Mouse (Mus musculus): ENCODE data around the gene Cep131. TPM values are rescaled to one million over a fixed set of nuclear protein-coding genes. Genes with fewer than 3 reads are reported as not detected.
A peak's percentile ranks its signal among the peaks of the same experiment; 100 is the strongest.

Gene Cep131
- polyA plus RNA-seq, 1 experiment from 2014 or later: 36.8 TPM

GRCm38 (mm10) chr11:120041191-120042123, 45.2 kb downstream of the Cep131 start:
- no peak for DNase-seq (ENCODE audit: low read depth, low spot score)
- POLR2A ChIA-PET: no interaction called here
- no peaks in the 10 kb centered on the region for H3K27me3 ChIP-seq
- in situ Hi-C loops (cut with MboI; ENCODE audit: low pct_unique_long_range_greater_than_20kb): no loop called here
- no peak for TF ChIP-seq CTCF (IDR thresholded peaks at IDR 0.05)
- CTCF ChIA-PET: interaction anchor here (1.2 kb wide), 1 partner anchor 10 kb away, joined by 3 read pairs; no protein-coding TSS in a partner anchor
- no peak for ATAC-seq

GRCm38 (mm10) chr11:120040440-120040839, 46.2 kb downstream of the Cep131 start:
- POLR2A ChIA-PET: no interaction called here
- H3K27me3 ChIP-seq: no peaks in the 10 kb centered on the region
- in situ Hi-C loops (cut with MboI; ENCODE audit: low pct_unique_long_range_greater_than_20kb): no loop called here
- no peak for ATAC-seq
- DNase-seq (ENCODE audit: low read depth, low spot score): no peak
- CTCF ChIA-PET: interaction anchor here (1.2 kb wide), 1 partner anchor 9 kb away, joined by 3 read pairs; no protein-coding TSS in a partner anchor
- TF ChIP-seq CTCF (IDR thresholded peaks at IDR 0.05): no peak

GRCm38 (mm10) chr11:120039581-120039980, 47.0 kb downstream of the Cep131 start:
- no peak for DNase-seq (ENCODE audit: low read depth, low spot score)
- ATAC-seq: no peak
- in situ Hi-C loops (cut with MboI; ENCODE audit: low pct_unique_long_range_greater_than_20kb): no loop called here
- CTCF ChIA-PET: no interaction called here
- H3K27me3 ChIP-seq: no peaks in the 10 kb centered on the region
- no peak for TF ChIP-seq CTCF (IDR thresholded peaks at IDR 0.05)
- POLR2A ChIA-PET: no interaction called here

- no peak for TF ChIP-seq CTCF (IDR thresholded peaks at IDR 0.05)
- CTCF ChIA-PET: no interaction called here
- H3K27me3 ChIP-seq: no peaks in the 10 kb centered on the region
- POLR2A ChIA-PET: no interaction called here
- in situ Hi-C loops (cut with MboI; ENCODE audit: low pct_unique_long_range_greater_than_20kb): no loop called here
- DNase-seq (ENCODE audit: low read depth, low spot score) (no peak), ATAC-seq (no peak)
These were observed 51.9 kb downstream of the Cep131 start for GRCm38 (mm10) chr11:120034762-120035161.

GRCm38 (mm10) chr11:120034306-120034705, 52.3 kb downstream of the Cep131 start:
- CTCF ChIA-PET: no interaction called here
- POLR2A ChIA-PET: no interaction called here
- no peak for ATAC-seq
- DNase-seq (ENCODE audit: low read depth, low spot score): no peak
- in situ Hi-C loops (cut with MboI; ENCODE audit: low pct_unique_long_range_greater_than_20kb): no loop called here
- H3K27me3 ChIP-seq: no peaks in the 10 kb centered on the region
- TF ChIP-seq CTCF (IDR thresholded peaks at IDR 0.05): no peak

GRCm38 (mm10) chr11:120033473-120033872, 53.2 kb downstream of the Cep131 start:
- ATAC-seq: no peak
- no peak for DNase-seq (ENCODE audit: low read depth, low spot score)
- in situ Hi-C loops (cut with MboI; ENCODE audit: low pct_unique_long_range_greater_than_20kb): no loop called here
- TF ChIP-seq CTCF (IDR thresholded peaks at IDR 0.05): no peak
- H3K27me3 ChIP-seq: no peaks in the 10 kb centered on the region
- ChIA-PET POLR2A (no interaction called here), CTCF (no interaction called here)

GRCm38 (mm10) chr11:120032052-120032451, 54.6 kb downstream of the Cep131 start:
- no peaks in the 10 kb centered on the region for H3K27me3 ChIP-seq
- ChIA-PET POLR2A (no interaction called here), CTCF (interaction anchor here (1.0 kb wide), 1 partner anchor 9 kb away, joined by 3 read pairs; no protein-coding TSS in a partner anchor)
- no peak for DNase-seq (ENCODE audit: low read depth, low spot score)
- TF ChIP-seq CTCF (IDR thresholded peaks at IDR 0.05): no peak
- in situ Hi-C loops (cut with MboI; ENCODE audit: low pct_unique_long_range_greater_than_20kb): no loop called here
- ATAC-seq: no peak

GRCm38 (mm10) chr11:120030145-120030901, 56.3 kb downstream of the Cep131 start:
- TF ChIP-seq CTCF (IDR thresholded peaks at IDR 0.05): no peak
- ChIA-PET CTCF (interaction anchor here (1.2 to 3.6 kb wide), 2 partner anchors 35 to 71 kb away, joined by 3 to 13 read pairs; no protein-coding TSS in a partner anchor), POLR2A (no interaction called here)
- DNase-seq (ENCODE audit: low read depth, low spot score): no peak
- no peak for ATAC-seq
- in situ Hi-C loops (cut with MboI; ENCODE audit: low pct_unique_long_range_greater_than_20kb): no loop called here
- H3K27me3 ChIP-seq: no peaks in the 10 kb centered on the region

GRCm38 (mm10) chr11:120029431-120030144, 57.0 kb downstream of the Cep131 start:
- ATAC-seq: peak; percentile 18
- POLR2A ChIA-PET: interaction anchor here (0.6 kb wide), 1 partner anchor 77 kb away, joined by 3 read pairs; no protein-coding TSS in a partner anchor
- no peak for TF ChIP-seq CTCF (IDR thresholded peaks at IDR 0.05)
- H3K27me3 ChIP-seq: no peaks in the 10 kb centered on the region
- CTCF ChIA-PET: interaction anchor here (0.9 to 3.6 kb wide), 3 partner anchors 16 to 72 kb away, joined by 3 to 13 read pairs (median 3); no protein-coding TSS in a partner anchor
- in situ Hi-C loops (cut with MboI; ENCODE audit: low pct_unique_long_range_greater_than_20kb): loop anchor here (5.0 kb wide), 2 partner anchors 33 to 68 kb away; partner anchors contain the start of genes Ndufaf8 and Tepsin
- no peak for DNase-seq (ENCODE audit: low read depth, low spot score)

Measured in Patski (cell line).